Mouse (Mus musculus) liver, postnatal 0 days (tissue): ENCODE results near the gene Slc39a10. TPM values are rescaled to one million over a fixed set of nuclear protein-coding genes. Genes with fewer than 3 reads are reported as not detected.

Experiments
- ATAC-seq: fragments of 200-750 bp; cut with Nextera tagmentation; 2 replicates; pipeline ENCODE4 v1.8.0; 2017; ENCODE audit warnings: mild to moderate bottlenecking, moderate library complexity
- DNase-seq: peaks from one replicate; pipeline ENCODE4 v3.0.0-alpha.2; 2016
- H3K27ac ChIP-seq: fragments of 300-500 bp; sonication (generic); 2 replicates; pipeline ENCODE4 v1.5.1; 2014; ENCODE audit warnings: antibody characterized with exemption, moderate library complexity, mild to moderate bottlenecking, low read depth
- H3K27me3 ChIP-seq: fragments of 300-500 bp; sonication (generic); 2 replicates; pipeline ENCODE4 v1.6.1; 2014; ENCODE audit warnings: low read length, control low read depth, mixed read lengths; ENCODE audit not compliant: insufficient read depth
- H3K36me3 ChIP-seq: fragments of 300-500 bp; sonication (generic); replicated peaks from 2 replicates; pipeline ENCODE4 v1.6.1; 2014; ENCODE audit warnings: mild to moderate bottlenecking, control low read depth, low read length, moderate library complexity, mixed read lengths; ENCODE audit not compliant: insufficient read depth
- H3K4me1 ChIP-seq: fragments of 300-500 bp; sonication (generic); 2 replicates; pipeline ENCODE4 v1.6.1; 2014; ENCODE audit warnings: antibody characterized with exemption, mild to moderate bottlenecking, control low read depth; ENCODE audit not compliant: insufficient read depth
- H3K4me2 ChIP-seq: fragments of 300-500 bp; sonication (generic); 2 replicates; pipeline ENCODE4 v1.6.1; 2014; ENCODE audit warnings: low read depth, mild to moderate bottlenecking, low read length, moderate library complexity, mixed read lengths
- H3K4me3 ChIP-seq: fragments of 300-500 bp; sonication (generic); 2 replicates; pipeline ENCODE4 v1.5.1; 2014; ENCODE audit warnings: low read depth, low read length
- H3K9ac ChIP-seq: fragments of 300-500 bp; sonication (generic); replicated peaks from 2 replicates; pipeline ENCODE4 v1.6.1; 2014; ENCODE audit warnings: mild to moderate bottlenecking, moderate library complexity
- H3K9me3 ChIP-seq: fragments of 300-500 bp; sonication (generic); 2 replicates; pipeline ENCODE4 v1.6.1; 2016; ENCODE audit warnings: mild to moderate bottlenecking, control low read depth, low read length, mixed read lengths
- CTCF ChIP-seq: sonication (generic); IDR thresholded peaks from 2 replicates; pipeline ENCODE4 v1.5.1; 2016; ENCODE audit warnings: antibody characterized with exemption, low read depth
- EP300 ChIP-seq: IDR thresholded peaks from 2 replicates; pipeline ENCODE4 v1.6.1; 2016; ENCODE audit warnings: antibody characterized with exemption, low read depth, mild to moderate bottlenecking
- WGBS: fragments of 180-500 bp; shearing (Covaris S2); extraction: QIAGEN DNeasy Blood & Tissue Kit; methylation state at CpG from one replicate; pipeline ENCODE4 v1.1.7; 2014; ENCODE audit not compliant: insufficient replicate concordance; 5-methylcytosine and 5-hydroxymethylcytosine counted together
- polyA plus RNA-seq: library from polyadenylated mRNA; unstranded; fragments of >200 nt; fragmentation: Nextera tagmentation; extraction: Ambion mirVana; gene quantifications from 2 replicates; pipeline ENCODE4 v1.2.1, GENCODE M21; 2015

The Slc39a10 gene
- polyA plus RNA-seq, 1 experiment from 2014 or later, result 2.4 TPM

- H3K4me1 ChIP-seq, result no peaks in the 10 kb centered on the region
- H3K9ac ChIP-seq, result no peak overlapping the region
- no peak overlapping the region for H3K4me3 ChIP-seq
- H3K36me3 ChIP-seq, result no peaks in the 10 kb centered on the region
- no peak overlapping the region for H3K4me2 ChIP-seq
- ATAC-seq (0 out of 2 replicates have a peak, but pooled peaks have one; percentile 29), DNase-seq (no peak)
- no peak overlapping the region for H3K27ac ChIP-seq
- TF ChIP-seq EP300, result no peak
- no peak for TF ChIP-seq CTCF
- H3K9me3 ChIP-seq, result no peaks in the 10 kb centered on the region
- H3K27me3 ChIP-seq, result no peaks in the 10 kb centered on the region
These were observed 29.0 kb upstream of the Slc39a10 start for GRCm38 (mm10) chr1:46921630-46922029.

GRCm38 (mm10) chr1:46916237-46916636 is 23.6 kb upstream of the Slc39a10 start:
- Histone ChIP-seq H3K27ac (no peak overlapping the region), H3K4me1 (no peaks in the 10 kb centered on the region), H3K9me3 (no peaks in the 10 kb centered on the region), H3K4me2 (no peak overlapping the region), H3K4me3 (no peak overlapping the region), H3K9ac (no peak overlapping the region), H3K36me3 (no peaks in the 10 kb centered on the region), H3K27me3 (no peaks in the 10 kb centered on the region)
- TF ChIP-seq EP300, result no peak
- TF ChIP-seq CTCF, result no peak
- ATAC-seq (no peak), DNase-seq (no peak)

GRCm38 (mm10) chr1:46914349-46914748 is 21.7 kb upstream of the Slc39a10 start:
- 42% methylated on average over 1 of the region's 1 CpGs for WGBS
- no peak overlapping the region for H3K9ac ChIP-seq
- ATAC-seq (no peak), DNase-seq (no peak)
- no peaks in the 10 kb centered on the region for H3K4me1 ChIP-seq
- no peaks in the 10 kb centered on the region for H3K36me3 ChIP-seq
- no peaks in the 10 kb centered on the region for H3K9me3 ChIP-seq
- H3K4me2 ChIP-seq, result no peak overlapping the region
- TF ChIP-seq CTCF (peak; percentile 45), EP300 (no peak)
- H3K27me3 ChIP-seq, result no peaks in the 10 kb centered on the region
- H3K4me3 ChIP-seq, result no peak overlapping the region
- no peak overlapping the region for H3K27ac ChIP-seq

GRCm38 (mm10) chr1:46912506-46913156 is 20.0 kb upstream of the Slc39a10 start:
- Histone ChIP-seq H3K9me3 (no peaks in the 10 kb centered on the region), H3K27me3 (no peaks in the 10 kb centered on the region), H3K36me3 (no peaks in the 10 kb centered on the region), H3K27ac (no peak overlapping the region), H3K9ac (no peak overlapping the region), H3K4me3 (no peak overlapping the region), H3K4me1 (peaks cover under 1% of the 10 kb centered on the region; the same call in 1 of the 2 replicates), H3K4me2 (no peak overlapping the region)
- no peak for TF ChIP-seq EP300
- TF ChIP-seq CTCF, result no peak
- ATAC-seq (no peak), DNase-seq (no peak)
- WGBS, result 79% methylated on average over 1 of the region's 1 CpGs

GRCm38 (mm10) chr1:46910154-46910553 is 17.5 kb upstream of the Slc39a10 start:
- Histone ChIP-seq H3K9ac (no peak overlapping the region), H3K36me3 (no peaks in the 10 kb centered on the region), H3K4me1 (peaks cover 5% of the 10 kb centered on the region; the same call in 1 of the 2 replicates), H3K4me3 (no peak overlapping the region), H3K27me3 (no peaks in the 10 kb centered on the region), H3K4me2 (no peak overlapping the region), H3K27ac (no peak overlapping the region), H3K9me3 (no peaks in the 10 kb centered on the region)
- ATAC-seq (no peak), DNase-seq (no peak)
- WGBS, result 78% methylated on average over 3 of the region's 3 CpGs
- TF ChIP-seq CTCF (no peak), EP300 (no peak)

- H3K9me3 ChIP-seq, result no peaks in the 10 kb centered on the region
- H3K36me3 ChIP-seq, result no peaks in the 10 kb centered on the region
- H3K4me3 ChIP-seq, result no peak overlapping the region
- 37% methylated on average over 5 of the region's 5 CpGs for WGBS
- no peak for ATAC-seq
- H3K9ac ChIP-seq, result no peak overlapping the region
- DNase-seq, result no peak
- TF ChIP-seq EP300 (no peak), CTCF (no peak)
- no peak overlapping the region for H3K4me2 ChIP-seq
- H3K27me3 ChIP-seq, result no peaks in the 10 kb centered on the region
- peaks cover 5% of the 10 kb centered on the region; the same call in 1 of the 2 replicates for H3K4me1 ChIP-seq
- no peak overlapping the region for H3K27ac ChIP-seq
These were observed 13.1 kb upstream of the Slc39a10 start for GRCm38 (mm10) chr1:46905706-46906105.
